Mouse (Mus musculus): Measurements from ENCODE around the gene Reck. TPM values are rescaled to one million over a fixed set of nuclear protein-coding genes. Genes with fewer than 3 reads are reported as not detected.

Reck gene
- total RNA-seq, 4 experiments from 2014 or later, result 1.4 to 2.4 (median 2.0) TPM

Other genes with a start within 250 kb of the Reck start
- 10 to 100 TPM; 31.1 to 40.6 (median 32.6) TPM for gene Npr2, start 243.6 kb upstream of the Reck start, total RNA-seq (2022)
- not detected for gene Spag8, start 221.9 kb upstream of the Reck start, total RNA-seq (2022)
- 10 to 100 TPM; 46.4 to 48.6 (median 47.3) TPM for gene Hint2, start 219.1 kb upstream of the Reck start, total RNA-seq (2022)
- gene Tmem8b, start 206.6 kb upstream of the Reck start, total RNA-seq (2022), result 10 to 100 TPM in 2 of 4 experiments, 1 to 10 TPM in 2; 9.5 to 14.4 (median 10.4) TPM
- under 1 TPM in 3 of 4 experiments, not detected in 1; 0.07 to 0.12 (median 0.11) TPM for gene Fam221b, start 206.4 kb upstream of the Reck start, total RNA-seq (2022)
- not detected for gene Olfr70, start 174.7 kb upstream of the Reck start, total RNA-seq (2022)
- not detected for gene Olfr71, start 165.3 kb upstream of the Reck start, total RNA-seq (2022)
- 1 to 10 TPM in 3 of 4 experiments, under 1 TPM in 1; 0.73 to 2.9 (median 1.7) TPM for gene Hrct1, start 148.3 kb upstream of the Reck start, total RNA-seq (2022)
- gene Spaar, start 145.5 kb upstream of the Reck start, total RNA-seq (2022), result 1 to 10 TPM in 1 of 4 experiments, under 1 TPM in 3; 0.77 to 1.5 (median 0.91) TPM
- gene Olfr159, start 104.5 kb upstream of the Reck start, total RNA-seq (2022), result not detected
- not detected for gene Olfr156, start 51.6 kb upstream of the Reck start, total RNA-seq (2022)
- gene Olfr157, start 35.3 kb upstream of the Reck start, total RNA-seq (2022), result not detected
- gene Olfr155, start 24.0 kb upstream of the Reck start, total RNA-seq (2022), result not detected
- 1 to 10 TPM in 2 of 4 experiments, under 1 TPM in 2; 0.58 to 1.8 (median 1.1) TPM for gene Glipr2, start 81.9 kb downstream of the Reck start, total RNA-seq (2022)
- gene Ccin, start 108.0 kb downstream of the Reck start, total RNA-seq (2022), result not detected
- gene Clta, start 128.9 kb downstream of the Reck start, total RNA-seq (2022), result 10 to 100 TPM; 41.3 to 51.1 (median 46.3) TPM
- 10 to 100 TPM; 10.4 to 15.0 (median 11.0) TPM for gene Gne, start 208.6 kb downstream of the Reck start, total RNA-seq (2022)